Mouse (Mus musculus) heart, embryonic 16.5 days (tissue): ENCODE measurements at regions not wholly inside any gene's neighbourhood (a gene's known extent, or its start where the extent isn't known, plus 50 kb on each side); places are given as distances from the start of the nearest gene placed in this dataset.

Experiments used
- ATAC-seq: fragments of 200-750 bp; cut with Nextera tagmentation; replicated peaks from 2 replicates; pipeline ENCODE4 v1.8.0; 2017; ENCODE audit warnings: moderate number of reproducible peaks; ENCODE audit not compliant: insufficient read depth, low FRiP score; ENCODE audit errors: extremely low read depth
- H3K27ac ChIP-seq: fragments of 300-500 bp; sonication (generic); 2 replicates; pipeline ENCODE4 v1.5.1; 2014; ENCODE audit warnings: mild to moderate bottlenecking, low read length, control low read depth, moderate library complexity
- H3K27me3 ChIP-seq: fragments of 300-500 bp; sonication (generic); 2 replicates; pipeline ENCODE4 v1.6.1; 2014; ENCODE audit warnings: low read length, mixed read lengths; ENCODE audit not compliant: control insufficient read depth, insufficient read depth
- H3K36me3 ChIP-seq: fragments of 300-500 bp; sonication (generic); 2 replicates; pipeline ENCODE4 v1.6.1; 2014; ENCODE audit not compliant: control insufficient read depth, insufficient read depth
- H3K4me1 ChIP-seq: fragments of 300-500 bp; sonication (generic); 2 replicates; pipeline ENCODE4 v1.6.1; 2014; ENCODE audit warnings: low read length, mixed read lengths; ENCODE audit not compliant: control insufficient read depth, insufficient read depth
- H3K4me2 ChIP-seq: fragments of 300-500 bp; sonication (generic); 2 replicates; pipeline ENCODE4 v1.6.1; 2014; ENCODE audit warnings: low read depth, mild to moderate bottlenecking, control low read depth, low read length
- H3K4me3 ChIP-seq: fragments of 300-500 bp; sonication (generic); 2 replicates; pipeline ENCODE4 v1.5.1; 2014; ENCODE audit warnings: mild to moderate bottlenecking, control low read depth, low read length
- H3K9ac ChIP-seq: fragments of 300-500 bp; sonication (generic); 2 replicates; pipeline ENCODE4 v1.6.1; 2014; ENCODE audit warnings: low read length, control low read depth
- H3K9me3 ChIP-seq: fragments of 300-500 bp; sonication (generic); replicated peaks from 2 replicates; pipeline ENCODE4 v1.6.1; 2016; ENCODE audit warnings: low read length; ENCODE audit not compliant: control insufficient read depth
- WGBS: fragments of 180-500 bp; shearing (Covaris S2); extraction: QIAGEN DNeasy Blood & Tissue Kit; methylation state at CpG from one replicate; pipeline ENCODE4 v1.1.7; 2014; 5-methylcytosine and 5-hydroxymethylcytosine counted together

- 79% methylated on average over 14 of the region's 14 CpGs for WGBS
- no peaks in the 10 kb centered on the region for H3K4me1 ChIP-seq
- no peak overlapping the region for H3K4me3 ChIP-seq
- no peak for ATAC-seq
- no peaks in the 10 kb centered on the region for H3K36me3 ChIP-seq
- no peak overlapping the region for H3K4me2 ChIP-seq
- H3K27ac ChIP-seq: no peak overlapping the region
- H3K27me3 ChIP-seq: no peaks in the 10 kb centered on the region
- no peak overlapping the region for H3K9ac ChIP-seq
- no peaks in the 10 kb centered on the region for H3K9me3 ChIP-seq
Observed at GRCm38 (mm10) chr11:17501120-17502043, 244.0 kb downstream of the C1d start.

- no peak overlapping the region for H3K4me3 ChIP-seq
- no peak overlapping the region for H3K4me2 ChIP-seq
- no peak overlapping the region for H3K27ac ChIP-seq
- no peaks in the 10 kb centered on the region for H3K36me3 ChIP-seq
- no peaks in the 10 kb centered on the region for H3K4me1 ChIP-seq
- H3K27me3 ChIP-seq: no peaks in the 10 kb centered on the region
- H3K9me3 ChIP-seq: no peaks in the 10 kb centered on the region
- no peak overlapping the region for H3K9ac ChIP-seq
- ATAC-seq: no peak
- 85% methylated on average over 7 of the region's 7 CpGs for WGBS
Observed at GRCm38 (mm10) chr11:17502052-17502451, 244.7 kb downstream of the C1d start.

- no peaks in the 10 kb centered on the region for H3K4me1 ChIP-seq
- H3K27ac ChIP-seq: no peak overlapping the region
- H3K4me3 ChIP-seq: no peak overlapping the region
- no peak overlapping the region for H3K4me2 ChIP-seq
- 68% methylated on average over 12 of the region's 12 CpGs for WGBS
- H3K9me3 ChIP-seq: no peaks in the 10 kb centered on the region
- H3K9ac ChIP-seq: no peak overlapping the region
- ATAC-seq: no peak
- H3K27me3 ChIP-seq: no peaks in the 10 kb centered on the region
- H3K36me3 ChIP-seq: no peaks in the 10 kb centered on the region
Observed at GRCm38 (mm10) chr11:17522220-17522919, 265.0 kb downstream of the C1d start.

GRCm38 (mm10) chr11:17523329-17523728 is 265.9 kb downstream of the C1d start:
- 86% methylated on average over 4 of the region's 4 CpGs for WGBS
- Histone ChIP-seq H3K27me3 (no peaks in the 10 kb centered on the region), H3K36me3 (no peaks in the 10 kb centered on the region), H3K4me1 (no peaks in the 10 kb centered on the region), H3K9me3 (no peaks in the 10 kb centered on the region), H3K9ac (no peak overlapping the region), H3K4me2 (no peak overlapping the region), H3K27ac (no peak overlapping the region), H3K4me3 (no peak overlapping the region)
- ATAC-seq: no peak

GRCm38 (mm10) chr11:17524985-17525775 is 267.8 kb downstream of the C1d start:
- H3K9me3 ChIP-seq: no peaks in the 10 kb centered on the region
- no peak overlapping the region for H3K4me2 ChIP-seq
- ATAC-seq: no peak
- no peaks in the 10 kb centered on the region for H3K4me1 ChIP-seq
- 41% methylated on average over 7 of the region's 7 CpGs for WGBS
- H3K36me3 ChIP-seq: no peaks in the 10 kb centered on the region
- H3K4me3 ChIP-seq: no peak overlapping the region
- no peak overlapping the region for H3K27ac ChIP-seq
- no peak overlapping the region for H3K9ac ChIP-seq
- H3K27me3 ChIP-seq: no peaks in the 10 kb centered on the region

GRCm38 (mm10) chr11:17526476-17526875 is 269.1 kb downstream of the C1d start:
- 62% methylated on average over 5 of the region's 5 CpGs for WGBS
- ATAC-seq: no peak
- no peaks in the 10 kb centered on the region for H3K36me3 ChIP-seq
- H3K27ac ChIP-seq: no peak overlapping the region
- H3K9me3 ChIP-seq: no peaks in the 10 kb centered on the region
- no peaks in the 10 kb centered on the region for H3K27me3 ChIP-seq
- H3K4me3 ChIP-seq: no peak overlapping the region
- H3K4me1 ChIP-seq: no peaks in the 10 kb centered on the region
- H3K9ac ChIP-seq: no peak overlapping the region
- H3K4me2 ChIP-seq: no peak overlapping the region

GRCm38 (mm10) chr11:17528609-17529008 is 271.2 kb downstream of the C1d start:
- no peaks in the 10 kb centered on the region for H3K36me3 ChIP-seq
- no peak overlapping the region for H3K27ac ChIP-seq
- whole genome bisulfite sequencing: 76% methylated on average over 6 of the region's 6 CpGs
- H3K4me2 ChIP-seq: no peak overlapping the region
- ATAC-seq: no peak
- no peak overlapping the region for H3K9ac ChIP-seq
- no peaks in the 10 kb centered on the region for H3K9me3 ChIP-seq
- H3K27me3 ChIP-seq: no peaks in the 10 kb centered on the region
- no peaks in the 10 kb centered on the region for H3K4me1 ChIP-seq
- H3K4me3 ChIP-seq: no peak overlapping the region

- Histone ChIP-seq H3K27ac (no peak overlapping the region), H3K36me3 (no peaks in the 10 kb centered on the region), H3K4me2 (no peak overlapping the region), H3K4me1 (no peaks in the 10 kb centered on the region), H3K27me3 (no peaks in the 10 kb centered on the region), H3K9ac (no peak overlapping the region), H3K9me3 (no peaks in the 10 kb centered on the region), H3K4me3 (no peak overlapping the region)
- no peak for ATAC-seq
- WGBS: 61% methylated on average over 3 of the region's 3 CpGs
Observed at GRCm38 (mm10) chr11:17533706-17534105, 276.3 kb downstream of the C1d start.

- Histone ChIP-seq H3K9ac (no peak overlapping the region), H3K36me3 (no peaks in the 10 kb centered on the region), H3K4me2 (no peak overlapping the region), H3K4me1 (no peaks in the 10 kb centered on the region), H3K4me3 (no peak overlapping the region), H3K27me3 (no peaks in the 10 kb centered on the region), H3K27ac (no peak overlapping the region), H3K9me3 (no peaks in the 10 kb centered on the region)
- no peak for ATAC-seq
Observed at GRCm38 (mm10) chr11:17546286-17546685, 288.9 kb downstream of the C1d start.
